25 mouse cellular contexts compared by ENCODE assay signal in genomic region chr13:9890460-9890859, GRCm38 (mm10).
DNase-seq lines count a peak whose midpoint lies in the region; ATAC-seq and TF ChIP-seq lines count a peak whose summit lies in the region.
"Had no signal": no experiment of that assay in that cellular context is flagged by ENCODE, and none has a peak within 500 bp of the region (broad histone marks: within the 10 kb centered on the region; RNA-seq: fewer than 3 reads in every experiment).

No protein-coding gene starts in this region.

- in situ Hi-C loops in Patski (cut with MboI; ENCODE audit: low pct_unique_long_range_greater_than_20kb), result no loop called here

- no peak overlapping the region for H3K4me2 ChIP-seq in forebrain, postnatal 0 days (ENCODE audit: low read depth)
- no peak overlapping the region for H3K4me2 ChIP-seq in forebrain, embryonic 15.5 days (replicated peaks)
- H3K4me2 ChIP-seq in midbrain, embryonic 11.5 days, result no peak overlapping the region
- H3K4me2 ChIP-seq: embryonic facial prominence, embryonic 13.5 days; forebrain, embryonic 13.5 days; hindbrain, embryonic 15.5 days; intestine, embryonic 15.5 days; liver, embryonic 13.5 days had no signal

- 44% methylated on average over 5 of the region's 5 CpGs for WGBS in forebrain, postnatal 0 days
- 39% methylated on average over 5 of the region's 5 CpGs for WGBS in forebrain, embryonic 15.5 days
- 50% methylated on average over 5 of the region's 5 CpGs for WGBS in midbrain, embryonic 11.5 days
- 48% methylated on average over 5 of the region's 5 CpGs for WGBS in midbrain, embryonic 10.5 days

- POLR2A ChIA-PET in Patski (lab: Charles Lee), result no interaction called here

- CTCF ChIA-PET in Patski (lab: Charles Lee), result interaction anchor here (1.4 to 3.2 kb wide), 2 partner anchors 8 to 14 kb away, joined by 4 to 9 read pairs; no protein-coding TSS in a partner anchor

- no peak overlapping the region for H3K9ac ChIP-seq in forebrain, postnatal 0 days
- no peak overlapping the region for H3K9ac ChIP-seq in forebrain, embryonic 15.5 days (replicated peaks)
- H3K9ac ChIP-seq in midbrain, embryonic 11.5 days (ENCODE audit: low read length), result no peak overlapping the region
- H3K9ac ChIP-seq: embryonic facial prominence, embryonic 13.5 days; forebrain, embryonic 13.5 days; hindbrain, embryonic 15.5 days; intestine, embryonic 15.5 days; liver, embryonic 13.5 days had no signal

- no peak overlapping the region for H3K27ac ChIP-seq in forebrain, postnatal 0 days (ENCODE audit: low read depth, low read length)
- H3K27ac ChIP-seq in forebrain, embryonic 15.5 days (replicated peaks), result no peak overlapping the region
- peak overlapping the region; percentile 57 for H3K27ac ChIP-seq in layer of hippocampus, adult 2 months
- H3K27ac ChIP-seq in midbrain, embryonic 11.5 days (ENCODE audit: low read depth, low read length), result no peak overlapping the region
- H3K27ac ChIP-seq in midbrain, embryonic 10.5 days (replicated peaks), result no peak overlapping the region
- H3K27ac ChIP-seq: embryonic facial prominence, embryonic 13.5 days; forebrain, embryonic 13.5 days; heart, adult 2 months; hindbrain, embryonic 15.5 days; intestine, embryonic 15.5 days; liver, embryonic 13.5 days had no signal

- no peaks in the 10 kb centered on the region for H3K9me3 ChIP-seq in forebrain, postnatal 0 days (ENCODE audit: low read length)
- no peaks in the 10 kb centered on the region for H3K9me3 ChIP-seq in forebrain, embryonic 15.5 days
- H3K9me3 ChIP-seq in midbrain, embryonic 11.5 days (ENCODE audit: control insufficient read depth, low read length), result no peaks in the 10 kb centered on the region
- no peaks in the 10 kb centered on the region for H3K9me3 ChIP-seq in midbrain, embryonic 10.5 days (replicated peaks)
- H3K9me3 ChIP-seq: embryonic facial prominence, embryonic 13.5 days; forebrain, embryonic 13.5 days; hindbrain, embryonic 15.5 days; intestine, embryonic 15.5 days; liver, embryonic 13.5 days; megakaryocyte, embryonic 14.5 days had no signal

- H3K4me1 ChIP-seq in forebrain, postnatal 0 days (ENCODE audit: insufficient read depth), result no peaks in the 10 kb centered on the region
- no peaks in the 10 kb centered on the region for H3K4me1 ChIP-seq in forebrain, embryonic 15.5 days
- H3K4me1 ChIP-seq in midbrain, embryonic 11.5 days (ENCODE audit: control insufficient read depth, insufficient read depth, low read length), result no peaks in the 10 kb centered on the region
- H3K4me1 ChIP-seq in midbrain, embryonic 10.5 days, result no peaks in the 10 kb centered on the region
- H3K4me1 ChIP-seq: embryonic facial prominence, embryonic 13.5 days; forebrain, embryonic 13.5 days; hindbrain, embryonic 15.5 days; liver, embryonic 13.5 days; megakaryocyte, embryonic 14.5 days had no signal

- no peak for TF ChIP-seq CTCF in forebrain, postnatal 0 days (IDR thresholded peaks at IDR 0.05; ENCODE audit: low read depth)
- no peak for TF ChIP-seq CTCF in layer of hippocampus, adult 2 months (conservative IDR thresholded peaks at IDR 0.05)
- no peak for TF ChIP-seq CTCF in Patski (IDR thresholded peaks at IDR 0.05)

- no peaks in the 10 kb centered on the region for H3K27me3 ChIP-seq in forebrain, postnatal 0 days (ENCODE audit: insufficient read depth, low read length)
- H3K27me3 ChIP-seq in forebrain, embryonic 15.5 days, result no peaks in the 10 kb centered on the region
- no peaks in the 10 kb centered on the region for H3K27me3 ChIP-seq in midbrain, embryonic 11.5 days (ENCODE audit: control insufficient read depth, insufficient read depth, low read length)
- no peaks in the 10 kb centered on the region for H3K27me3 ChIP-seq in midbrain, embryonic 10.5 days (ENCODE audit: low read depth, poor library complexity, severe bottlenecking)
- no peaks in the 10 kb centered on the region for H3K27me3 ChIP-seq in Patski
- H3K27me3 ChIP-seq: embryonic facial prominence, embryonic 13.5 days; forebrain, embryonic 13.5 days; hindbrain, embryonic 15.5 days; intestine, embryonic 15.5 days; liver, embryonic 13.5 days had no signal

- no peaks in the 10 kb centered on the region for H3K36me3 ChIP-seq in forebrain, postnatal 0 days (ENCODE audit: insufficient read depth)
- H3K36me3 ChIP-seq in forebrain, embryonic 15.5 days, result no peaks in the 10 kb centered on the region
- H3K36me3 ChIP-seq in midbrain, embryonic 11.5 days (ENCODE audit: control insufficient read depth, insufficient read depth, low read length), result no peaks in the 10 kb centered on the region
- no peaks in the 10 kb centered on the region for H3K36me3 ChIP-seq in midbrain, embryonic 10.5 days
- H3K36me3 ChIP-seq: embryonic facial prominence, embryonic 13.5 days; hindbrain, embryonic 15.5 days; intestine, embryonic 15.5 days; liver, embryonic 13.5 days had no signal

- peak; percentile 50; the same call in 1 of the 2 replicates for ATAC-seq in forebrain, postnatal 0 days
- ATAC-seq in forebrain, embryonic 15.5 days (replicated peaks), result no peak
- ATAC-seq in midbrain, embryonic 11.5 days (ENCODE audit: low FRiP score), result no peak
- ATAC-seq in Patski, result peak; percentile 83
- ATAC-seq: forebrain, embryonic 13.5 days; intestine, embryonic 15.5 days had no signal

- H3K4me3 ChIP-seq in forebrain, postnatal 0 days (ENCODE audit: low read depth, low read length), result no peak overlapping the region
- H3K4me3 ChIP-seq in forebrain, embryonic 15.5 days, result no peak overlapping the region
- H3K4me3 ChIP-seq in layer of hippocampus, adult 2 months, result no peak overlapping the region
- no peak overlapping the region for H3K4me3 ChIP-seq in midbrain, embryonic 11.5 days (ENCODE audit: low read depth, low read length)
- no peak overlapping the region for H3K4me3 ChIP-seq in midbrain, embryonic 10.5 days
- H3K4me3 ChIP-seq: embryonic facial prominence, embryonic 13.5 days; erythroblast, embryonic 14.5 days; forebrain, embryonic 13.5 days; heart, adult 2 months; hindbrain, embryonic 15.5 days; intestine, embryonic 15.5 days; liver, embryonic 13.5 days; megakaryocyte, embryonic 14.5 days had no signal

- DNase-seq in forebrain, postnatal 0 days, result no peak
- no peak for DNase-seq in layer of hippocampus, adult 2 months (ENCODE audit: low spot score in 2 of 2)
- no peak for DNase-seq in layer of hippocampus, postnatal 10 days (ENCODE audit: low spot score in 2 of 2)
- peak; percentile 76 for DNase-seq in midbrain, embryonic 11.5 days (ENCODE audit: low spot score, missing footprints)
- DNase-seq in midbrain, embryonic 10.5 days (ENCODE audit: low spot score), result no peak
- no peak for DNase-seq in Patski (ENCODE audit: low read depth, low spot score)
- no peak for DNase-seq in thymus, postnatal 25 days
- DNase-seq: adrenal gland, postnatal 25 days; cerebellum, adult 11-12 months; cerebellum, postnatal 14 days; gastrocnemius, postnatal 25 days; heart, adult 2 months; kidney, adult 8-10 months; kidney, postnatal 25 days; liver, embryonic 13.5 days; lung, adult 2 months; right cerebral cortex, postnatal 4 days; thymus, postnatal 14 days had no signal

Comparison
In these comparisons a context has a peak if more than half of its experiments do, and no peak if none do; other contexts are left out.
1. ATAC-seq: peak in forebrain, postnatal 0 days (single experiment) and Patski (single experiment); none in forebrain, embryonic 15.5 days (single experiment) and midbrain, embryonic 11.5 days (single experiment).